Mouse (Mus musculus) layer of hippocampus, adult 11-12 months (tissue): ENCODE results near the gene Cdc42ep2.
"Not testable (repeated sequence)": the region's sequence is repeated elsewhere in the genome, so short reads cannot be mapped to it uniquely, and the experiment has no call there.

Experiments used
- DNase-seq: peaks from one replicate; pipeline ENCODE4 v3.0.0; 2022; ENCODE audit warnings: low spot score

Gene Cdc42ep2

GRCm38 (mm10) chr19:5912103-5913006 is 12.3 kb downstream of the Cdc42ep2 start:
- DNase-seq: peak; percentile 99

- no peak for DNase-seq
Measured at GRCm38 (mm10) chr19:5911430-5912102, 13.1 kb downstream of the Cdc42ep2 start.

- no peak for DNase-seq
Measured at GRCm38 (mm10) chr19:5910221-5910620, 14.4 kb downstream of the Cdc42ep2 start.

GRCm38 (mm10) chr19:5907275-5907674 is 17.3 kb downstream of the Cdc42ep2 start:
- DNase-seq: no peak

- DNase-seq: peak; percentile 94
Measured at GRCm38 (mm10) chr19:5894002-5894678, 30.5 kb downstream of the Cdc42ep2 start, which contains the start of gene Tigd3. Gene Tigd3 (minus strand): TSS chr19:5894149.

GRCm38 (mm10) chr19:5893282-5894001 is 31.2 kb downstream of the Cdc42ep2 start:
- no peak for DNase-seq

GRCm38 (mm10) chr19:5892735-5893134 is 31.9 kb downstream of the Cdc42ep2 start:
- no peak for DNase-seq

GRCm38 (mm10) chr19:5892262-5892661 is 32.4 kb downstream of the Cdc42ep2 start:
- DNase-seq: no peak

- no peak for DNase-seq
Measured at GRCm38 (mm10) chr19:5891521-5892258, 32.9 kb downstream of the Cdc42ep2 start.

GRCm38 (mm10) chr19:5889211-5889610 is 35.4 kb downstream of the Cdc42ep2 start:
- no peak for DNase-seq

- DNase-seq: no peak
Measured at GRCm38 (mm10) chr19:5887234-5887815, 37.3 kb downstream of the Cdc42ep2 start.

GRCm38 (mm10) chr19:5885838-5886237 is 38.8 kb downstream of the Cdc42ep2 start:
- DNase-seq: no peak

- no peak for DNase-seq
Measured at GRCm38 (mm10) chr19:5883935-5884334, 40.7 kb downstream of the Cdc42ep2 start.

- DNase-seq: not testable (repeated sequence)
Measured at GRCm38 (mm10) chr19:5882079-5882478, 42.5 kb downstream of the Cdc42ep2 start.

GRCm38 (mm10) chr19:5881155-5881554 is 43.5 kb downstream of the Cdc42ep2 start:
- no peak for DNase-seq

- no peak for DNase-seq
Measured at GRCm38 (mm10) chr19:5879735-5880134, 44.9 kb downstream of the Cdc42ep2 start.

- no peak for DNase-seq
Measured at GRCm38 (mm10) chr19:5878916-5879315, 45.7 kb downstream of the Cdc42ep2 start.

GRCm38 (mm10) chr19:5878362-5878722 is 46.3 kb downstream of the Cdc42ep2 start:
- DNase-seq: no peak

GRCm38 (mm10) chr19:5877618-5878361 is 46.8 kb downstream of the Cdc42ep2 start, which contains the start of gene Slc25a45:
Gene Slc25a45 (plus strand): TSS chr19:5877808.
- DNase-seq: peak; percentile 79

- DNase-seq: peak; percentile 94
Measured at GRCm38 (mm10) chr19:5874969-5875480, 49.6 kb downstream of the Cdc42ep2 start, which contains the start of gene Frmd8. Gene Frmd8 (minus strand): TSS chr19:5875274.
